In genomic region chr1:106711356-106712125, GRCm38 (mm10) we compare ENCODE assay signal across 8 mouse cellular contexts. TPM values are rescaled to one million over a fixed set of nuclear protein-coding genes. Genes with fewer than 3 reads are reported as not detected.
DNase-seq lines count a peak whose midpoint lies in the region; ATAC-seq and TF ChIP-seq lines count a peak whose summit lies in the region.

No protein-coding gene starts in this region.

- H3K9me3 ChIP-seq in neural tube, embryonic 11.5 days (ENCODE audit: control insufficient read depth, low read length): no peaks in the 10 kb centered on the region
- H3K9me3 ChIP-seq in forebrain, embryonic 15.5 days: no peaks in the 10 kb centered on the region
- no peaks in the 10 kb centered on the region for H3K9me3 ChIP-seq in limb, embryonic 10.5 days (replicated peaks)

- ATAC-seq in neural tube, embryonic 11.5 days (ENCODE audit: insufficient read depth, low FRiP score, low TSS enrichment): no peak
- no peak for ATAC-seq in forebrain, embryonic 15.5 days (replicated peaks)
- no peak for ATAC-seq in erythroblast, adult 5-6 weeks (replicated peaks; ENCODE audit: low FRiP score, poor library complexity, severe bottlenecking)

- 78% methylated on average over 12 of the region's 12 CpGs for WGBS in neural tube, embryonic 11.5 days
- 72% methylated on average over 12 of the region's 12 CpGs for WGBS in forebrain, embryonic 15.5 days
- 78% methylated on average over 12 of the region's 12 CpGs for WGBS in limb, embryonic 10.5 days
- WGBS in small intestine, adult 2 months: 53% methylated on average over 12 of the region's 12 CpGs

- peaks cover 8% of the 10 kb centered on the region; the same call in 1 of the 2 replicates for H3K4me1 ChIP-seq in neural tube, embryonic 11.5 days (ENCODE audit: control insufficient read depth, insufficient read depth, low read length)
- H3K4me1 ChIP-seq in forebrain, embryonic 15.5 days: peaks cover 46% of the 10 kb centered on the region
- peaks cover 26% of the 10 kb centered on the region for H3K4me1 ChIP-seq in limb, embryonic 10.5 days
- peaks cover 5% of the 10 kb centered on the region for H3K4me1 ChIP-seq in small intestine, adult 2 months (ENCODE audit: control insufficient read depth, insufficient read depth, insufficient read length, low read length)

- DNase-seq in neural tube, embryonic 11.5 days (ENCODE audit: low spot score): peak; percentile 9
- DNase-seq in neural tube, embryonic 10.5 days (ENCODE audit: extremely low spot score, low spot score): no peak
- no peak for DNase-seq in limb, embryonic 10.5 days (ENCODE audit: low spot score)
- DNase-seq in left cerebral cortex, adult 11 months (ENCODE audit: low spot score): no peak
- DNase-seq in thymus, postnatal 25 days: no peak

- H3K36me3 ChIP-seq in neural tube, embryonic 11.5 days (ENCODE audit: control insufficient read depth, insufficient read depth, low read length): no peaks in the 10 kb centered on the region
- no peaks in the 10 kb centered on the region for H3K36me3 ChIP-seq in forebrain, embryonic 15.5 days
- no peaks in the 10 kb centered on the region for H3K36me3 ChIP-seq in limb, embryonic 10.5 days
- H3K36me3 ChIP-seq in small intestine, adult 2 months (ENCODE audit: control insufficient read depth, insufficient read depth, low read length): no peaks in the 10 kb centered on the region

- TF ChIP-seq POLR2A in small intestine, adult 2 months (IDR thresholded peaks at IDR 0.05; ENCODE audit: low read depth, low read length): no peak

- no peak overlapping the region for H3K4me3 ChIP-seq in neural tube, embryonic 11.5 days (ENCODE audit: low read depth, low read length)
- H3K4me3 ChIP-seq in forebrain, embryonic 15.5 days: peak overlapping the region; percentile 84
- peak overlapping the region; percentile 83 for H3K4me3 ChIP-seq in limb, embryonic 10.5 days
- peak overlapping the region; percentile 67; the same call in 1 of the 2 replicates for H3K4me3 ChIP-seq in small intestine, adult 2 months (ENCODE audit: low read depth, low read length)

- no peak overlapping the region for H3K9ac ChIP-seq in neural tube, embryonic 11.5 days (ENCODE audit: low read length)
- no peak overlapping the region; the same call in 1 of the 2 replicates for H3K9ac ChIP-seq in forebrain, embryonic 15.5 days (replicated peaks)

- no peaks in the 10 kb centered on the region for H3K27me3 ChIP-seq in neural tube, embryonic 11.5 days (ENCODE audit: control insufficient read depth, insufficient read depth, low read length)
- no peaks in the 10 kb centered on the region for H3K27me3 ChIP-seq in forebrain, embryonic 15.5 days
- no peaks in the 10 kb centered on the region for H3K27me3 ChIP-seq in limb, embryonic 10.5 days (ENCODE audit: low read depth, poor library complexity, severe bottlenecking)
- H3K27me3 ChIP-seq in small intestine, adult 2 months (ENCODE audit: control insufficient read depth, insufficient read depth, low read length): no peaks in the 10 kb centered on the region

- no peak overlapping the region for H3K27ac ChIP-seq in neural tube, embryonic 11.5 days (ENCODE audit: low read depth, low read length)
- no peak overlapping the region for H3K27ac ChIP-seq in forebrain, embryonic 15.5 days (replicated peaks)
- no peak overlapping the region for H3K27ac ChIP-seq in limb, embryonic 10.5 days
- peak overlapping the region; percentile 26 for H3K27ac ChIP-seq in small intestine, adult 2 months (ENCODE audit: insufficient read depth, low read depth, low read length)

- no peak for TF ChIP-seq CTCF in small intestine, adult 2 months (IDR thresholded peaks at IDR 0.05; ENCODE audit: extremely low read depth, insufficient read length, insufficient replicate concordance, low read depth, low read length)

- H3K4me2 ChIP-seq in neural tube, embryonic 11.5 days (ENCODE audit: low read depth): peak overlapping the region; percentile 75
- H3K4me2 ChIP-seq in forebrain, embryonic 15.5 days (replicated peaks): peak overlapping the region; percentile 90

RNA-seq across cellular contexts. Expression of gene Bcl2, which starts 2.5 kb away (rescaled TPM):
- polyA plus RNA-seq in neural tube, embryonic 11.5 days (2014; fragmentation: Nextera tagmentation; extraction: Ambion mirVana): 5.5 TPM in 2 replicates
- polyA plus RNA-seq in forebrain, embryonic 15.5 days (2015; fragmentation: Nextera tagmentation; extraction: Ambion mirVana): 13.2 and 15.3 TPM in 2 replicates
- 8.9 and 11.7 TPM in 2 replicates for polyA plus RNA-seq in limb, embryonic 10.5 days (2016; fragmentation: Nextera tagmentation; extraction: Ambion mirVana)
- polyA plus RNA-seq in small intestine, adult 2 months (2012; rRNA removed): 1.1 and 1.5 TPM in 2 replicates
- total RNA-seq in erythroblast, adult 5-6 weeks (2015; ENCODE audit: low replicate concordance): 2.3 and 3.5 TPM in 2 replicates
- 1.7 and 2.5 TPM in 2 replicates for total RNA-seq in erythroblast, adult 5-6 weeks (2017; ENCODE audit: low replicate concordance)

RNA-seq across cellular contexts. Expression of gene Kdsr, which starts 48.0 kb away (rescaled TPM):
- 8.0 and 8.8 TPM in 2 replicates for polyA plus RNA-seq in neural tube, embryonic 11.5 days (2014; fragmentation: Nextera tagmentation; extraction: Ambion mirVana)
- polyA plus RNA-seq in forebrain, embryonic 15.5 days (2015; fragmentation: Nextera tagmentation; extraction: Ambion mirVana): 13.0 and 14.4 TPM in 2 replicates
- polyA plus RNA-seq in limb, embryonic 10.5 days (2016; fragmentation: Nextera tagmentation; extraction: Ambion mirVana): 9.3 and 10.2 TPM in 2 replicates
- polyA plus RNA-seq in small intestine, adult 2 months (2012; rRNA removed): 5.6 and 12.1 TPM in 2 replicates
- total RNA-seq in erythroblast, adult 5-6 weeks (2015; ENCODE audit: low replicate concordance): 1.9 and 3.3 TPM in 2 replicates
- 2.2 and 3.2 TPM in 2 replicates for total RNA-seq in erythroblast, adult 5-6 weeks (2017; ENCODE audit: low replicate concordance)
